Mouse (Mus musculus) natural killer cell, adult 2 months (primary cell): ENCODE results near the gene Pex6.
"Not testable (repeated sequence)": the region's sequence is repeated elsewhere in the genome, so short reads cannot be mapped to it uniquely, and the experiment has no call there.

Experiments used
- DNase-seq, 2 experiments: peaks; one replicate each; pipeline ENCODE4 v3.0.0; 2022; ENCODE audit warnings: low spot score in 2 of 2

Pex6 gene

DNA sequence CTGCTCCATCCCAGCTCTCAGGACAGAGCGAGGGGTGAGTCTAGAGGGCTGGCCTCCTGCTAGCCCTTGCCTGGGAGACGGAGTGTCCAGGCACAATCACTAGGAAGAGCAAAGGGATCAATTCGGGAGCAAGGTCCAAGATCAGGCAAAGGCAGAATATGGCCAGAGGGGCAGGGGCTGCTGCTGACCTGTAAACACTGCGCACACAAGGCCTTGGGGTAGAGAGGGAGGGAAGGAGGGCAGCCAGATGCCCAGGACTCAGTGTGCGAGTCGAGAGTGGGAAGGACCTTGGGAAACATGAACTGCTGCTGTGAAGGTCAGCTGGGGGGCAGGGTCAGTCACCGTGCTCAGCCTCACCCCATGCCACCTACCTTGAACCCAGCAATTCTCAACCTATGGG is 24.0 kb downstream of the Pex6 start:
- DNase-seq = no peak

DNA sequence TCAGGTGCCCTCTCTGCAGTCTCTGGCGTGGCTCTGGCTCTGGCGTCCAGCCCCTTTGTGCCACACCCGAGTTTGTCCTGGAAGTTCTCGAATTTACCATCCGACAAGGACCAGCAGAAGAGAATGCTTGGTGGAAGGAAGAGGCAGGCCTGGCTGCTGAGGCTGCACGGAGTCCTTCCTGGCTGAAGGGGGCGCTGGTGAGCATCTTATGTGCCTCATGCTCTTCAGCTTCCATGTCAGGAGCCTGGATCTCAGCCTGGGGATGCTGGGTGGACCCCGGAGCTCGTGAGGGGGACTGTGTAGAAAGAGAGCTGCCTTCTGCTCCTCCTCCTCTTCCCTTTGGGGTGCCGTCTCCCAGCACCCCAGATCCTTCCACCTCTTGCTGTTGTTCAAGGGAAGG is 24.9 kb downstream of the Pex6 start:
- DNase-seq = peak in 1 of 2 experiments; percentile 48

DNA sequence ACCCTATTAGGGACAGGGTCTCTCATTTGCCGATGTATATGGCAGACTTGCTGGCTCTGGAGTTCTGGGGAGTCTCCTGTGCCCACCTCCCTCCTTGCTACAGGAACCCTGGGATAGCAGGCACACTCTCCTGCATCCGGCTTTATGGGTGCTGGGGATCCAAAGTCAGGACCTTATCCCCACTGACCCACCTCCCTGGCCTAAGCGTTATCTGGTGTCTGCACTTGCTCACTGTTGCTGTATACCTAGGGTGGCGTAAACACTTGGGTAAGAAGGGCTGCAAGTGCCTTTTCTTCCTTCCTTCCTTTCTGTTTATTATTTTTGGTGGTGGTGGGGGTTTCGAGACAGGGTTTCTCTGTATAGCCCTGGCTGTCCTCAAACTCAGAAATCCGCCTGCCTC is 30.0 kb downstream of the Pex6 start:
- no peak for DNase-seq

DNA sequence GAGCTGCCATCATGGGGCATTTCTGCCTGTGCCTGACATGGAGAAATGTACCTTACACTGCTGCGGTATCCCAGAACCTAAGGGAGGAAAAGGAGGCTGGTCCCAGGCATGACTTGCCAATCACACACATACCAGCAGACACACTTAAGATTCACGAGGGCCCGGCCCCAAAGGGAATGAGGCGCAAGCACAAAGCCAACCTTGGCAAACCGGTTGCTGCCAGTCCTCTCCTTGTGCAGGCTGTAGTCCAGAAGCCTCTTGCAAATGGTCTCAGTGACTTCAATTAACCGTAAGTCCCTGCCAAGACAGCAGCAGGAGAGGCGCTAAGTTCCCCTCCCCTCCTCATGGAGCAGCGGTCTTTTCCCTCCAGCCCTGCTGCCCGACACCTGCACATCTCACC is 31.7 kb downstream of the Pex6 start:
- DNase-seq = no peak

DNA sequence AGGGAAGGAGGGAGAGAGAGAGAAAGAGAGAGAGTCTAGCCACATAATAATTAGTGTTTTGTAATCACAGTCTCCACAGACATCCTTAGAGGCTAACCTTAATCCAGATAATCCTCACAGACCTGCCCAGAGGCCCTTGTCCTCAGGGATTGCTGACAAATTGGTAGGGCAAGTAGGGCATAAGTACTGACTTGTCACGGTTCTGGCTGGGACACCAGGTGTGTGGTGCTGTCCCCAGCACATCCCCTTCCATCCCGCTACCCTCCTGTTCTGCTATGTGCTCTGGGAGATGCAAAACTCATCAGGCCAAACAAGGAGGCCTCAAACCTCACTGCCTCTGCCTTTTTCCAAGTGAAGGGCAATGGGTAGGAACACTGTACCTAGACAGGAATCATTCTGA is 34.2 kb downstream of the Pex6 start:
- no peak for DNase-seq

DNA sequence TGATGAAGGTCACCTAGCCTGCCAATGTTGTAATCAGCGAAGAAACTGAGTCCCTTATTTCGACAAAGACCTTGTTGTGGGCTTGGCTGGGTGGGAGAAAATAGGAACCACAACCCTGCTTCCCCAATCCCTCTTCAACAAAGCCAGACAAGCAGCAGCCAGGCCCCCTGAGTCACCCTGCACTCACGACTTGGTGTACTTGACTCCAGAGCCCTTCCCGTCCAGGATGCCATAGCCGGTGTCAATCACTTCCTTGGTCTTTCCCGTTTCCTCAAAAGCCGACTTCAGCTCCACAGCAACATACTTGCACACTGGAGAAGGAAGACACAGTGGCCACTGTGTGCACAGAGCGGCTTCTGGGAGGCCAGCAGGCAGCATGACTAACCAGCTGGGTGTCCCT is 36.0 kb downstream of the Pex6 start:
- DNase-seq = no peak

DNA sequence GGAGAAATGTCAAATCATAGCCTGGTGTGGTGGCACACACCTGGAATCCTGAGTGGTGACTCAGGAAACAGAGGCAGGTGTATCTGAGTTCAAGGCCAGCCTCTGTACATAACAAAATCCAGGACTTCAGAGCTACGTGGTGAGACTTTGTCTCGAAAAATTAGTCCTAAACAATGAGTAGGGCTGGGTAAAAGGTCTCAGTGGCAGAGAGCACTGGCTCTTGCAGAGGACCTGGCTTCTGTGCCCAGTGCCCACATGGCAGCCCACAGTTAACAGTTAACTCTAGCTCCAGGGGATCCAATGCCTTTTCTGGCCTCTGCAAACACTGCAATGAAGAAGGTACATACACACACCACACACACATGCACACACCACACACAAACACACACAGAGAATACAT is 36.5 kb downstream of the Pex6 start:
- no peak for DNase-seq

DNA sequence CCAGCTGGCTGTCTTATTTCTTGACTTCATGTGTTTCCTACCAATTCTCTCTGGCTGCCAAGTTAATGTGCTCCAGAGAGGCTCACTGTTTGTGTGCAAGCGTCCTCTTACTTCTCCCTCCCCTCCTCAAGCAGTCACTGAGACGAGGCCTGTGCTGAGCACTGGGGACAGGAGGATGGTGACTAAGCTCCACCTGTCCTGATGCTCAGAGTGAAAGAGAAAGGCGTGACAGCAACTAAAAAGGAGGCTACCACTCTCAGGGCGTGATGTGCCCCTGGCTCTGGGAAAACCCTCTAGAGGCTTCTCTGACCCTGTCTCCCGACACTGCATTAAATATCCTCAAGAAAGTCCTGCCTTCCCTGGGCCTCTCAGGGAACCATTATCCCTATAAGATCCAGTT is 38.0 kb downstream of the Pex6 start:
- DNase-seq = no peak

DNA sequence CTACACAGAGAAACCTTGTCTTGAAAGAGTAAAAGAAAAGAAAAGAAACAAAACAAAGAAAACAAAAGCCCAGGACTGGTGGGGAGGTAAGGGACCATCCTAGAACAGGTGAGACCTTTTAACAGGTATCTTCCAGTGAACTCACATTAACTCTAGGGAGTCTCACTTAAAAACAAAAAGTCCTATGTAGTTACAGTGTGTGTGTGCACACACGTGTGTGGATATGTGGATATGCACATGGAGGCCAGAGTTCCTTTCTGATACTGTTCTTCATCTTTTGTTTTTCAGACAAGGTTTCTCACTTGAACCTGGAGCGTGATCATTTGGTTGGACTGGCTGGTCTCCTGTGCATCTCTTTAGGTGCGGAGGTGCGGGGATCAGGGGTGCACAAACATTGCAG is 39.3 kb downstream of the Pex6 start:
- DNase-seq = no peak

DNA sequence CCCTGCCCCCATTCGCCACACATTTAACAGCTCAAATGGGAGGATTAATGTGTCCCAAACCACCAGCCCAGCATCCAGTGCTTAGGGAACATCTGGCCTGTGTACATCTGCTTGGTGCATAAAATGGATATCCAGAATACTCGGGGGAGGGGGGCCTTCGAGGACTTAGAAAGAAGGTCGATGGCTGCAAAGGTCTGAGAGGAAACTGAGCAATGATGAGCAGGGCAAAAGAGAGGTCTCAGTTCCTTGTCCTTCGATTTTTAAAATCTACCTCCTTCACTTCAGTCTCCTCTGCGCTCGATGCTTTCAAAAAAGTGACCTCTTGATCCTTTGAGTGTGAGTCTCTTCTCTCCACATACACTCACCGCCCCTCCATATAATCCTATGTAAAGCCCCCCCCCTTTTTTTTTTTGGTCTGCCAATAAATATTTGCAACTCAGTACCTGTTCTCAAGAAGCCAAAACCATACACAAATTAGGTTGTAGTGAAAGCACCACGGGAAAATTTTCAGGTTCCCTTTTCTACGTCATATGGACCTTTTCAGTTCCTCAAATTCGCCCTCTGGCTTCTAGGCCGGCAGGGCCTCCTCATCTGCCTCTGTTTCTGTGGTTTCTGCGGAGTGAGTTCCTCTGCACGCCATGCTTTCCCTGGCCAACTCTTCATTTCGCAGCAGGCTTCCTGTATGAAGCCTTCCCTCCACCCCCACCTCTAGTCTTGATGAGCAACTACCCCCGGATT is 40.0 kb downstream of the Pex6 start:
- peak in 1 of 2 experiments; percentile 87 for DNase-seq

DNA sequence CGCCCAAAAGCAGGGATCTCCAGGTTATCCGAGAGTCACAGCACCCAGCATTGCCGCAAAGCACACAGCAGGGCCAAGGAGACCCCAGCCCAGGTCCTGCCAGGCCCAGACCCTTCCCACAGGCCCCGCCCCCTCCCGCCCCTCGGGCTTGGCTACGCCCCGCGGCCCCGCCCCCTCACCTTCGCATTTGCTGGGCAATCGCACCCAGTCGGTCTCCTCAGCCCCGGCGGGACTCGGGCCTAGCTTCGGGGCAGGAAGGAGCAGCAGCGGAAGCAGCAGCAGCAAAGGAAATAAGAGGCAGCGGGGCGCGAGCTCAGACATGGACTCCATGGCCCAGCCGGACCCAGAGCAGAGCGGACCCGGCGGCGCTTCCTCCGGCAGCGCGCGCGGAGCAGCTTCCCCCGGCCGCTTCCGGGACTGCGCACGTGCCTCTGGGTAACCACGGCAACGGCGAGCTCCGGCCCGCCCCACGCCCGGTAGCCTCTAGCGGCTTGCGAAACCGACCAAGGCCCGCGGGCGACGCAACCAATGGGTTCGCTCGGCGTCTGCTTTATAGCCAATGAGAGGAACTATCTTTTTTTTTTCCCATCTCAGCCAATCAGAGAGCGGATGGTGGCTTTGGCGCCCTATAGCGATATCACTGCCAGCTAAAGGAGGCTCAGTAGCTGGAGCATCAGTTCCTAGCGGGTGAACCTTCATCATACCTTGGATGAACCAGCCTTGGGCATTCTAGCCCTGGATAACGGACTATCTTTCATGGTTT is 40.7 kb downstream of the Pex6 start, which contains the start of gene Cnpy3:
Cnpy3 (minus strand) TSS at position 421 of the 763 bp plus-strand sequence.
- peak; percentile 97 to 98 for DNase-seq

DNA sequence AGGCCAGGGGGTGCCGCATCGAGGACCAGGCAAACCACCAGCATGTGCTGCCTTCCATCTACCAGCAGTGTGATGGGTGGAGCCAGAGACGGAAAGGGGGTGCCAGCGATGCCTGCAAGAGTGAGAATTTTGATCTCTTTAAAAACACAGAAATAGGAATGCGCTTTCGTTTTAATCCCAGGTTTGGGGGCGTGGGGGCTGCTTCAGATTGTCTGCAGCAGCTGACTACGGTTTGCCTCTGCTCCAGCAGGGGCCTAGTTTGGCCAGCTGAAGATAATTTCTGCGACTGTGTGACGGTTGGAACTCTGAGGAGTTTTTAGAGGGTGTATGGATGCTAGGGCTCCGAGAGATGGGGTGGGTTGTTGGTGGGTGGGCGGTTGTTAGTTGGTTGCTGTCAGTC is 47.5 kb downstream of the Pex6 start:
- no peak for DNase-seq

DNA sequence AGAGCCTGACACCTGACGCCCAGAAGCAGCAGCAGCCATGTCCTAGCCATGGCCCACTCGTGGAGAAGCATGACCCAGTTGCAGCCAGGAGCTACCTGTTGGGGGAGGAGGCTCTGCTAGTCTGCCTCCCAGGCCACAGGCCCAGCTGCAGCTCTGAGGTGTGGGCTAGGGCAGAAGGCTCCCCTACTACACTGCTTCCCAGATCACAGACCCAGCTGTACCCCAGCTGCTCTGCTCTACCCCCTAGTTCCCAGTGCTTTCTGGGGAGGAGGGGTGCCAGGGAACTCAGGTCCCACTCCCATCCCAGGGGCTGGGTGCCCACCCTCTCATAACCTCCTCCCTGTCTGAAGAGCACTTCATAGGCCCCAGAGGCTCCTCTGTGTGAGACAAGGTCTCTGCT is 52.3 kb downstream of the Pex6 start, which contains the start of gene Ptcra:
Ptcra (minus strand) TSS at position 169 of the 400 bp plus-strand sequence.
- DNase-seq = no peak

DNA sequence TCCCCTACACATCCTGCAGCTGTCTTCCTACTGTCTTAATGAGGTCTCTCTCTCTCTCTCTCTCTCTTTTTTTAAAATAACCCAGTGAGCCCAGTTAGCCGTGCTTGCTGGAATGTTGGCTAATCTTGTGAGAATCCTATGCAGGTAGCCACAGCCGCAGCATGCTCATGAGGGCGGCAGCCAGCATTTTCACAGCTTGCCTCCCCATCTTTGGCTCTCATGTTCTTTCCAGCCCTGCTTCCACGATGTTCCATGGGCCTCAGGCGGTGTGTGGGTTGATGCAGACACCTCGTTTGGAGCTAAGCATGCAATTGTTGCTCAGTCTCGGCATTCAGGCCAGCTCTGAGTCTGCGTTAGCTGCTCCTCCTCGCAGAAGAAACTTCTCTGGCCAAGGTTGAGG is 53.7 kb downstream of the Pex6 start:
- not testable (repeated sequence) for DNase-seq

DNA sequence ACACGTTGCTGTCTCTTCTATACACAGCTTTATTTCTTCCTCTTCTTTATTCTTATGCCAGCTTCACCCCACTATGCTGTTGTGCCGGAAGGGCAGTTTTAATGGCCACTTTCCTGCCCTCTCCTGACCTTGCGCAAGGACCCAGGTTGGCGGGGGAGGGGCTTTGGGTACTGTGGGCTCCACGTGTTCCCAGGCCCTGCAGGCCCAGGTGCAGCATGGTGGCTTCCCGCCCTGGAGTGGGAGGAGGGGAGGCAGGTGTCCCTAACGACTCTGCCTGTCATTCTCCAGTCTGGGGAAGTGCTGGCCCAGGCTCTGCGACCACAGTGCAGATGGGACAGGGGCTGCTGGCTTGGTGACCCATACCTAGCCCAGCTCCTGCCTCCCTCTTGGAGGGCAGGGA is 56.6 kb downstream of the Pex6 start:
- DNase-seq = no peak

DNA sequence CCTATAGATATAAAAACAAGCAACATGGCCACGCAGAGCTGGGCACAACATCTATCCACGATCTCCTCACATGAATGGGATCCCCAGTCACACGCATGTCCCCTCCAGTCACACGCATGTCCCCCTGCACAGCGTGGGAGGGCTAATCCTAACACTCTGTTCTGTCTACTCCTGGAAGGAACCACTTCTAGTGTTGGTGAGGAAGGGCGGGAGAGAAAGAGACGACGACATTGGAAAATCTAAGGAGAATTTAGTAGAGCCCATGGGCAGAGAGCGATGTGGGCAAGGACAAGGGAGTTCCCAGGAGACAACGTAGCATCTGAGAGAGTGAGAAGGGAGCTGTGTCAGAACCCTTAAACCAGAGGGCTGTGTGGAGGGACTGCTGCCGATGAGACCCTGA is 59.3 kb downstream of the Pex6 start:
- no peak for DNase-seq

DNA sequence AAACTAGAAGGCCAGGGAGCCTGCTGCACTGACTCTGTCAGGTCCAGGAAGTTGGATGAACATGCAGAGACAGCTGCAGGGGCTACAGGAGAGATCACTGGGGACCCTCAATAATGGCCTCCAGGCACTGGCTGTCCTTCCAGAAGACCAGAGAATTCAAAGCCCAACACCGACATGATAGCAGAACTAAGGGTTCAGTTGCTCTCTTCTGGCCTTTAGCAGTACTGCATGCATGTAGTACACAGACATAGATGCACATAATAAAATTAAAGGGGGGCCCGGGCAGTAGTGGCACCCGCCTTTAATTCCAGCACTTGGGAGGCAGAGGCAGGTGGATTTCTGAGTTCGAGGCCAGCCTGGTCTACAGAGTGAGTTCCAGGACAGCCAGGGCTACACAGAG is 59.8 kb downstream of the Pex6 start:
- DNase-seq = no peak

DNA sequence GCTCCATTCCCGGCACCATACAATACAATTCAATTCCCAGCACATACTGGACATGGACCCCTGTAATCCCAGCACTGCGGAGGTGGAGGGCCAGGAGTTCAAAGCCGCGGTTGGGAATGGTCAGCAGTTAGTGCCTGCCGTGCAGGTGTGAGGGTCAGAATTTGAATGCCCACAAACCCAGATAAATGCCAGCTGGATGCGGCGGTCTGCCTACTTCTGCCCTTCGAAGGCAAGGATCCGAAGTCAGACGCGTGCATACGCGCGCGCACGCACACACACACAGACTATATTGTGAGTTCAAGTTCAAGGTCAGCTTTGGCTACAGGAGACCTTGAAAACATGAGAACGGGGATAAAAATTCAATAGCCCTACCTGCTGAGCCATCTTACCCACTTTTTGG is 60.4 kb downstream of the Pex6 start:
- DNase-seq = no peak

DNA sequence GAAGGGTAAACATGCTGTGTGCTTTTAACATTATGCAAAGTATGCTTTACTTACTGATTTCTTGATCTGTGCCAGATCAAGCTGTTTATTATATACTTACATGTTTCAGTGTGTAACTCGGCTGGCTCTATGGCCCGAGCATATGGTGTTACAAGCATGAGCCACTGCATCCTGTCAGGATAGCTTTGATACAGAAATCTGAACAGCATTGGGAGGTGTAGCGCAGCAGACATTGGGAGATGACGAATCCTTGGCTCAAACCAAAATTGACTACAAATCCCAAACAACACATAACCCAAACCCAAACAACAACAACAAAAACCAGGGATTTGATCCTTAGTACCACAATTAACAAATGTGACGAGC is 60.8 kb downstream of the Pex6 start:
- no peak for DNase-seq

DNA sequence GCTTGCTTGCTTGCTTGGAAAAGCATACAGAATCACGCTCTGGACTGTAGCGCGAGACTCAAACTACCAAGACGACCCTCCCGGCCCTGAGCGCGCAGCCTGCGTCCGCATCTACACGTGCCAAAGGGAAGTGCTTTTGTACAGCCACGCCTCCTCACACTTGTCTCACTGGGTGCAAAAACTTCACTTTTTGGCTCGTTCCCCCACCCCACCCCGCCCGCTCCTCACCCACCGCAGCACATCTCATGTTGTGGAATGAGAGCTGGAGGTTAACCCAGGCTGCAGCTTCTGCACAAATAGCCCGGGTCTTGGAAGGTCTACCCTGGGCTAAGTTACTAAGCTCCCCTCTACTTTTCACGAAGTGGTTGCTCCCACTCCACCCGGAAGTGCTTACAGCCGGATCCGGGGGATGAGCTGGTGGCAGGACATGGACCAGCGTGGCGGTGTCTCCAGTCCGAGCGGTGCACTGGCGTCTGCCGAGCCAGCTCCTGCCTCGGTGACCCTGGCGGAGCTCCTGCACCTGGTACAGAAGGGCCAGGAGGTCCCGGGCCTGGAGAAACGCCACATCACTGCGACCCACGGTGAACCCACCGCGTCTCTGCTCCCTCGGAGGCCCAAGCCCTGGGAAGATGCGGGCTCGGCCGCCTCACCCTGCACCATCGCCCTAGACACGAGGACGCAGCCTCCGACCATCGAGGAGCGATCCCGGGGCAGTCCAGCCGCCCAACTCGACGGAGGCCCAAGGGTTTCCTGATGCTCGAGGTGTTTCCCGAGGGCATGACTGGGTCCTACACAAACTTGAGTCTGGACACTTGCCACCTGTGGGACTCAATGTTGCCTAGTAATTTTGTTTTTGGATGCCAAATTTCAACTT is 61.4 kb downstream of the Pex6 start, which contains the start of gene 2310039H08Rik:
2310039H08Rik (plus strand) TSS at position 232 of the 874 bp plus-strand sequence.
- DNase-seq = peak; percentile 66 to 74

DNA sequence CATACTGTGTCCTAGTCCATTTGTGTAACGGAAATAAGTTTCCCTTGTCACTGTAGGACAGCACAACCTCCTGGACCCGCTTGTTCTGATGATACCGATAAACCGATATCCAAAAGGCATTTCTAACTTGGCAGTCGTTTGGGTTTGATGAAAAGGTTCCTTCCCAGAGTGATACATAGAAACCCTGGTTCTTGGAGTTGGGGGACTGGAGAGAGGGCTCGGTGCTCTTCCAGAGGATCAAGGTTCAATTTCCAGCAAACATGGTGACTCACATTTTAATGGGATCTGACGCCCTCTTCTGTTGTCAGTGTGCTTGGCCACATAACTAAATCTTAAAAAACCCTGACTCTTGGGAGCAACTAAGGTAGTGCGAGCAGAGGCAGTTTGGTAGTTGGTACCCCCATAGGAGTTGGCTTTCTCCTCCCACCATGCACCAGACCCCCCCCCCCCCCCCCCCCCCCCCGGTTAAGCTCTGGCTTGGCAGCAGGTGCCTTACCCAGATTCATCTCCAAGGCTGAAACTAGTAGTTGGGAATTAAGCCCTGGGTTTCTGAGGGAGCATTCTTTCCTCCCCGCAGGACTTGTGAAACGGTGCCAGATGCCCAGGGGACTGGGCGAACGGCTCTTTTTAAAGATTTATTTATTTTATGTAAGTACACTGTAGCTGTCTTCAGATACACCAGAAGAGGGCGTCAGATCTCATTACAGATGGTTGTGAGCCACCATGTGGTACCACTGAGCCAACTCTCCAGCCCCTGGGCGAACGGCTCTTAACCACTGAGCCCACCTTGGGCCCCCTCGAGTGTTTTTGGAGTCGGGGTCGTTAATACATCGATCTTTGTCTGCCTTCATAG is 62.2 kb downstream of the Pex6 start:
- DNase-seq = no peak
